Mouse (Mus musculus) induced T-regulatory cell, adult 2 months (primary cell): ENCODE data around the gene Oxct2a.
"Not testable (repeated sequence)": the region's sequence is repeated elsewhere in the genome, so short reads cannot be mapped to it uniquely, and the experiment has no call there.

Source experiments
- DNase-seq: peaks from one replicate; pipeline ENCODE4 v3.0.0-alpha.2; 2012; ENCODE audit warnings: low read depth

The Oxct2a gene

DNA sequence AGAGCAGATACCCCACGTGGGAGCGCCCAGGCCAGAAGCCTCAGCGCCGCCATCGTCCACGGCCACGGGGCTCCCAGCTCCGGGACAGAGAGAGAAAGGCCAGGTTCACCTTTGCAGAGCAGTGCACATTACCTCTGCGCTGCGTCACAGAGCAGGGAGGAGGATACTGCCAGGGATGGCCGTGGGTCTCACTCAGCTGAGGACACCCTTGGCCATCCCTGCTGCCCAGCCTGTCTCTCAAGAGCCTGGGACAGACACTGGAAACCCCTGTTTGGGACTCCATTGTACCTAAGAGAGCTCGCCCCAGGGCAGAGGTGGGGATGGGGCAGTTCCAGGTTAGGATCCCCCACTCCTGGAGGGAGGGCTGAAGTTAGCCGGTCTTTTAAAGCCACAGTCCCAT, at the start of gene Oxct2a:
Oxct2a (minus strand) TSS at position 101 of the 400 bp plus-strand sequence.
- DNase-seq, result no peak

DNA sequence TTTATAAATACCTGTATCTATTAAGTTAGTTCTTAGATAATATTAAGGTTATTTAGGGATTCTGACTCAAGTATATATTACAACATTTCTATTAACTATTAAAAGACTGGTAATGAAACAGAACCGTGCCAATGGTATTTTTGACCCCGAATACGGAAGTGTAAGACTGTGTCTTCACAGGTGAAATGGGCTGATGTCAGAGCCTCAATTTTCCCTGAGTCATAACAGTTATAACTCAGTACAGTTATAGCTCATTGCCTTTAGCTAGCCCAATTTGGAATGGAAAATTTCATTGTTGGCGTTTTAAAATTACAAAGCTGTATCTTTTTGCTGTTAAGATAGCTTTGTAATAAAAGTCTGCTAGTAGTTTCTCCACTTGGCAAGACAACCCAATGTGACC, 40.1 kb upstream of the Oxct2a start:
- no peak for DNase-seq

DNA sequence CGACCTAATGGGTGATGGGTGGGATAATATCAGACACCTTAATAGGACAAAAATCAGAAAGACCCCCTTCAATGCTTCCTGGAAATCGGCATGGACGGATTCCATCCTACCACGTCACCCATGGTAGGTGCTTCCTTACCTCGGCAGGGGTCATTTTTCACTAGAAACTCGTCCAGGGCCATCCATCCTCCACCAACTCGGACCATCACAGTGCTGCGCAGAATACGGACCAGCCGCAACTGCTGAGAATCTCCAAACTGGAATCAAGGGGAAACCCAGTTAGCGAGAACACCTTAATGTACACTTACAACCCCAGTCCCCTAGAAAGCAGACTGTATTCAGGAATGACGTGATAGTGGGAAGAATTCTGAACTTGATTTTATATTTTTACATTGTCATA, 37.3 kb upstream of the Oxct2a start:
- DNase-seq, result no peak

DNA sequence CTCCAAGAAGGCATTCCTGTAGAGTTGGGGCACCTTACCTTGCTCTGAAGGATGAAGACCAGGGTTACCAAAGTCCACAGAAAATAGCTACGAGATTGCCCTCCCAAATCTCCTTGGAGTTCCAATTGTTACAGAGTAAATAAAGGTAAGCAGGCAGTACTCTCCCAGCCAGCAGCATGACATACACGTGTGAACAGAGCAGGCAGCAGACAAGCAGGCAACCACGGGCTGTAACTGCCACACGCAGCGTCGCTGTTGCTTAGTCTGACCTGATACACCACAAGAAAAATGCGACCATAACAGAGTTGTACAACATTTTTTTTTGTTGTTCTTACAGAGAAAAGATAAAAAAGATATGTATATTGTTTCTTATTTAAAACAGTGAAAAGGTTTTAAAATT, 35.2 kb upstream of the Oxct2a start:
- no peak for DNase-seq

DNA sequence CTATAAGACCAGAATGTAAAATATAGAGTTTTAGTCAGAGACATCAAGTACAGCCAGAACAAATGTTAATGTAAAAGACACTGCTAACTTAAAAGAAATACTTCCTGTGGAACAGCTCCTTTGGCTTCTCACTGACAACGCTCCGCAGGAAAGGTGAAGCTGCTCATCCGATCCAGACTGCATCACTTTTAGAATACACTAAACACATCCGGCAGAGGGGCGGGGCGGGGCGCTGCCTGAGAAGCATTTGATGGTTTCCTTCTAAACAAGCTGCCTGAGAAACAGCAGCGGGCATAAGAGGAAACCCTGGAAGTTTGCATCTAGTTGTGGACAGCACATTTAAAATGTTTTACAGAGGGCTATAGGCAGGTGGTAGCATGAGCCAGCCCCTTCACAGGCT, 32.5 kb upstream of the Oxct2a start:
- DNase-seq, result no peak

DNA sequence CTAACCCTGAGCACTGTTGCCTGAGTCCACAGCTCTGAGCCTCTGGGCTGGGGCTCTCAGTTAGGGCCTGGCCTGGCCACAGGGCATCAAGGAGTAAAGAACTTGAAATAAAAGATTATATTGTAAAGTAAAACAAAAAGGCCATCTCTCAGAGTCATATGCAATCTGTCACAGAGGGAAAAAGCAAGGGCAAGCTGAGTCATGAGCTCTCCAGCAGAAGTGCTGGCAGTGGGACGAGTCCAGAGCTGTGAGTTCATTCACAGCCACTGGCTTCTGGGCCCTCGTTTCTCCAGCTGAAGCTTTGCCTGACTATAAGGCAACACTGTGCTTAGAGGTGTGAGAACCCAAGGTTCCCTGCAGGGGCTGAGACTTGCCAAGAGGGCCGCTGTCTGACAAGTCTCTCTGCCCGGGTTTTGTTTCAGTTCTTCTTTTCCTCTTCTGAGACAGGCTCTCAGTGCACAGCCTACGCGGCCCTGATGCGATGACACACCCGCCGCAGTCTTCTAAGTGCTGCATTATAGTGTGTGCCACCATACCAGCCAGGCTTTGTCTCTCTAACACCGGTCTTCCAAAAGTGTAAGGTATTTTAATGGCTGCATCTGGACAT, 29.9 kb upstream of the Oxct2a start:
- no peak for DNase-seq

DNA sequence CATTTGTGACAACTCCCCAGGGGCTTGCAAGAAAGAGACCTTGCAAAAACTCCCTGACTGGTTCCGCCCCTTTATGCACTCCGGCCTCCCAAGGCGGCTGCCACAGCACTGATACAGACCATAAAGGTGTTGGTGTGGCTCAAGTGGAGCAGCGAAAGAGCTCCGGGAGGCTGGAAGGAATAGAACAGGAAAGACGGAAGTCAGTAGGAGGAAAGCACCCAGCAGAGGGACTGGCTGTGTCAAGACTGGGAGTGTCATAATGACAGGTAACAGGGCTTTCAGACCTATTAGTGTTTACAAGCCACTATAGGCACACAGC, 20.0 kb upstream of the Oxct2a start:
- DNase-seq, result no peak

DNA sequence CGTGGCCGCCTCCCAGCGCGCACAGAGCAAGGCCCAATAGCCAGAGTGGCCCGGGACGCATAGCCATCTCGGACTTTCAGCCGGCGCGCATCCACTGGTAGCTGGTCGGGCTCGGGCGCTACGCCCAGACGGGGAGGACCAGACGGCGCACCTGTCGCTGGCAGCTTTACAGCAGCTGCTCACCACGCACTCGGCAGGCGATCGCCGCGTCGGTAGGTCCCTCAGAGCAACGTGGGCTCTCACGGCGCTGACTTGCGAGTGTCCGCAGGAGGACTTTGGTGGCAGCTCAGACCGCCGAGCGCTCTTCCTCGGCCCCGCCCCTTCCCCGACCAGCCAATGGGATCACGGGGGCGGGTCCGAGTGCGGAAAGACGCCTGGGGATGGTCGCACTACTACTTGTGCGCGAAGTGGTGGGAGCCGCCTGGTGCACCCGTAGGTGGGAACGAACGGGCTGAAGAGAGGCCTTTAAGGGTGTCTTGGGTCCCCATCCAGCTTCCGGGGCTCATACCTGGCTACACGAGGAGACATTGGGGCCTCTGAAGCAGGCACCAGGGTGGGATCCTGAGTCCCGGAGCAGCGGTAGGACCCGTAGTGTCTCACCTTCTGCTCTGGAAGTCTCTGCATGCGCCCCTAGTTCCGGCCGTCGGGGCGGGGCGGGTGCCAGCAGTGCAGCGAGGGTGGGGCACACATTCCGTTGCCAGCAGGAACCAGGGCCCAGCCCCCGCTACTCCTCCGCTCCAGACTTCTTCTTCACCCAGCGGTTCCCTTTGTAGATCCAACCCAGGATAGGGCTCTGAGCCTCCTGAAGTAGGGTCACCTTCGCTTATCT, 19.4 kb upstream of the Oxct2a start, which contains the start of gene Bmp8a:
Bmp8a (minus strand) TSS at position 611 of the 829 bp plus-strand sequence.
- peak; percentile 86 for DNase-seq

DNA sequence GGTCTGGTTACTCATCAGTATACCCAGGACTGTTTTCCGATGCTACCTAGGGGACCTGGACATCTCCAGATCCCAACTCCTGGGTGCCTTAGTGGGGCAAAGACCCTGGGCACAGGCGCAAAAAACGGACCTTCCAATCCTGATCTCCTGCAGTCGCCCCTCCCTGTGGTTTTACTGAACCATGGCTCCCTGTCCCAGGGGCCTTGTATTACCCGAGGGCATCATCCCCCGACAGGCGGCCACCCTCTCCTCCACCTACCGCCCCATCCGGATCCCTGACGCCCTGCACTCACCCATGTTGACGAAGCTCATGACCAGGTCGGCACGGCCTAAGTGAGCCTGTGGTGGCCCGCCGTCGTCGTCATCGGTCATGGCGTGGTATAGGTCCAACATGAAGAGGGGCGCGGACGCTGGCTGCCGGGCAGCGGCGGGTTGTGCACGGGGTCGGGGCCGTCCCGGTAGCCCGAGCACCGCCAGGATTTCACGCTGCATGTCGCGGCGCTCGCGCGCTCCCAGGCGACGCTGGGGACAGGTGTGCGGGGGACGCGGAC, 18.7 kb upstream of the Oxct2a start:
- no peak for DNase-seq

DNA sequence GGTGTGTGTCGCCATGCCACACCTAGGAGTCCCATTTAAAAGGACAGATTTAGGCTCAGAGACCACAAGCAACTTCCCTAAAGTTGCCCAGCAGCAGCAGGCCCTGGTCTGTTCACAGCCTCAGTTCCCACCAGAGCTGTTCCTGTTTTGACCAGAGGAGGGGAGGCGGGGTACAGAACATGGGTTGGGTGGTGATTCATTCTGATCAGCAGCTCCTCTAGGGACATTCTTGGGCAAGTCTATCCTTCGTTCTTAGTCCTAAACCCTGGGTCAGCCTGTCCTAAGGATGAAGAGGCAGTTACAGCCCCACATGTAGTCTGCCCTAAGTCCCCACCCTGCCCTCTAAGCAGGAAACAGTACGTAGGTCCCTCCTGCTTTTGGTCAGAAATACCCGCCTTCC, 16.8 kb upstream of the Oxct2a start:
- no peak for DNase-seq

DNA sequence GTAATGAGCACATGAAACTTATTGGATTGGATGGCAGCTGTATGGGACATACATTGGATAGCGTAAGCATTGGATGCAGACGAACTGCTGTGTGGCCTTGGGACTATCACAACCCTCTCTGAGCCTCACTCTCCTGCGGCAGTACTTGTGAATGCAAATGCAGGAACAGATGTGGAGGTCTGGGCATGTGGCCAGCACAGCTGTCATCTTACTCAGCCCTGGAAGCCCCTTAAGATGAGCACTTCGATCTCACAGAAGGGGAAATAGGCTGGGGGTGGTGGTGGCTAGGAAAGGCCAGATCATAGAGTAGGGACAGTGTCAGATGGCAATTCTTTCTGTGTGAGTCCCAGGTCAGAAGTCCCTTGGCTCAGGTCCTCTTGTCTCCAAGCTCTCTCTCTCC, 14.3 kb upstream of the Oxct2a start:
- no peak for DNase-seq

DNA sequence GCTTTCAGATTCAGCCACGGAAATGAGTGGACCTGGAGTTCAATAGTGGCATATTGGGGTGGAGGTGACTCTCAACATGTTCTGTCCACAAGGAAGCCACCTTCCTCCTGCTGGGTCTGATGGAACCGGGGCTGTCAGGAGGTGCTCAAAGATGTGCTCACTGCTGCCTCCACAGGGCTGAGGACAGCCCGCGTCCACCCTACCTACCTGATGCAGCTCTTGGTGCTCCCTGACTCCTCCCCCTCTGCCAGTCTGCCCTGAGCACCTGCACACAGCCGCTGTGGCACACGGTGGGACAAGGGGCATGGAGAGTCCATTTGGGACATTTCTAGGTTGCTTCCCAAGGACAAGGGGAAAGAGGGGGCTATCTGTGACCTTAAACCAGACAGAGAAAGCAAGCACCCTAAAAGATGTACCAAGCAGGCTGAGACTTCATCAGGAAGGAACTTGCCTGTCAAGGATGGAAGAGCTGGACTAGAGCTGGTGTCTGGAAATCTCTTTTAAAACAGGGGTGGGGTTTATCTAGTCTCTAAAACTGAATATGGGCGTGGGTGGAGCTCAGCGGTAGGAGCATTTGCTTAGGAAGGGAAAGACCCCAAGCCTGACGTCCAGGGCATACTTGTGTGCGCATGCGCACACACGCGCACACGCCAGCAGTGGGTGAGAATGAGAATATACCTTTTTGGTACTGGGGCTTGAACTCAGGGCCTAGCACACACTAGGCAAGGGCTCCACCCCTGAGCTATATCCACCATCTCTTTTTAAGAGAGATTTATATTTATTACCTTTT, 12.6 kb upstream of the Oxct2a start:
- no peak for DNase-seq

DNA sequence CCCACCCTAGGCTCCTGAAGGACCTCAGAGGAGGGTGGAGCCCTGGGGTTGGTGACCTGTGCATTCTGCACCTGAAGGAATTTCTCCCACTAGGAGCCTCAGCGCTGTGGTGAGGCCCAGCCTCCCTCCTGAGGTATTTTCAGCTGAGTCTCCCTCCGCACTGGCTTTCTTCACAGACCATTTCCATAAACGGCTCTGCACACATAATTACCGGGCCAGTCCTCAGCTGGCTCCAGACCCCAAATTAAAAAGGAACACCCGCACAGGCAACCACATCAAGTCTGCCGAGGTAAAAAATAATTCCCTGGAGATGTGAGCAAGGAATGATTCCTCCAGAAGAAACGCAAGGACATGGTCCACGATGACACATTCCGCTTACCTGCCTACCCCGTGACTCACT, 11.8 kb upstream of the Oxct2a start:
- DNase-seq, result not testable (repeated sequence)

DNA sequence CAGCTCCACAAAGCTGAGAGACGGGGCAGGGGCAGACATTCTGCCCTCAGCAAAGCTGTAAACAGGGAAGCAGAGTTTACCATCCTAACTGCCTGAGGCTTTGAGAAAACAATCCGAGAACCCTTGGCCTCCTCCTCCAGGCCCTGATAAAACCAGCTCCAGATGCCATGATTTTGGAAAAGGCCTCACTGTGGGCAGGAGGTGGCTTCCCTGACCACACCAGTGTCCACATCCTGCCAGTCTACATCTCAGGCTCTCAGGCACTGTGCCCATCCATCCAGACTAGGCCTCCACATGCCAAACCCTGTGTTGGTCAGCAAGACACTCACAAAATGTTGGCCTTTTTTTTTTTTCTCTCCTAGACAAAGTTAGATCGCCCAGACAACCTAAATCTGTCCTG, 10.7 kb upstream of the Oxct2a start:
- DNase-seq, result no peak

DNA sequence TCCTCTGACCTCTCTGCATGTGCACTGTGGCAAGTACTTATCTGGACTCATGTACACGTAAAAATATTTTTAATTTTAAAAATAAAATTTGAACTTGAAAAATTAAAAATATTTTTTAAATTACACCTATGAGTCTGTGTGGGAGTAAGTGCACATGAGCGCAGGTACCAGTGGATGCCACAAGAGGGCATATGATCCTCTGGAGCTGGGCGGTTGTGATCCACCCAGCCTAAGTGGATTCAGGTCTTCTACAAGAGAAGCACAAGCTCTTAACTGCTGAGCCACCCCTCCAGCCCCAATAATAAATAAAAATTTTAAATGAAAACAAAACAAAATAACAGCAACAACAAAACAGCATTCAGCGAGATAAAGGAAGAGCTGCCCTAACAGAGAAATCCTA, 9.7 kb upstream of the Oxct2a start:
- DNase-seq, result no peak

DNA sequence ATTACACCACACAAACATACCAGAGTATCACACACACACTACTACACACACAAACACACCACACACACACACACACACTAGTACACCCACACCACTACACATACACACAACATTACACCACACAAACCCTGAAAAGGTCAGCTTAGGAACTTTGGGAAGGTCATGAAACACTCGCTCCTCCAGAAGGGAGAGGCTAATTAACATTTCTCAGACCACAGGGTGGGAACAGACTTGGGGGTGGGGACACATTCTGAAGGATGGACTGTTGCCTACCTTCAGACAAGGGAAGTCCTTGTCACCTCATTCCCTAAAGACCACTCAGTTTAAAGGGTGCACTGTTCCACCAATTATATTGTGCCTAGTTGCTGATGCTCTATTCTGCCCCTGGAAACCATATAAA, 8.5 kb upstream of the Oxct2a start:
- not testable (repeated sequence) for DNase-seq

DNA sequence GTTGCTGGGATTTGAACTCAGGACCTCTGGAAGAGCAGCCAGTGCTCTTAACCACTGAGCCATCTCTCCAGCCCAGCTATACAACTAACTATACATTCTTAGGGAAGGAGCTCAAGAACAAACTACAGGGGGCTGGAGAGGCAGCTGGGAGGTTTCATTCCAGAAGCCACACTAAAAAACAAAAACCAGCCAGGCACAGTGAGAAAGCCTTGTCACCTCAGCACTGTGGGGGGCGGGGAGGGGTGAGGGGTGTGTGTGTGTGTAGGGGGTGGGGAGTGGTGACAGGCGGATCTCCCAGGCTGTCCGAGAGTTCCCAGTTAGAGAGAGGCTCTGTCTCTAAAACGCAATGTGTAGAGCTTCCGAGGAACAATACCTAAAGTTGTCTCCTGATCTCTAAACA, 7.9 kb upstream of the Oxct2a start:
- no peak for DNase-seq

DNA sequence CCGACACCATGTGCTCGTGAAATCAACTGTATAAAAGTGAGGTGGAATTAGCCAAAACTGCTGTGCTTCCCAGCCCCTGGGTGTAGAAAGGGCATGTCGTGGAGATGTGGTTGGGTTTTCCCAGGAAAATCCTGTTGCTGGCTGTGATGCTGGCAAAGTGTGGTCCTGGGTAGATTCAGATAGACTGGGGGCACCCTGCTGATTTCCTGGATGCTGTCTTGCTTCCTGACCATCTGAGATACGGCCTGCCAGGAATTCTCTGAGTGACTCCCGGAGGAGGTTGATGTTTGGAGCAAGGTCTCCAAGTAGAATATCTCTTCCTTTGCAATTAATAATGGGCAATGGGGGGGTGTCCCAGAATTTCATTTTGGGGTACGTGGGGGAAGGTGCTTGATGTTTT, 5.5 kb upstream of the Oxct2a start:
- no peak for DNase-seq

DNA sequence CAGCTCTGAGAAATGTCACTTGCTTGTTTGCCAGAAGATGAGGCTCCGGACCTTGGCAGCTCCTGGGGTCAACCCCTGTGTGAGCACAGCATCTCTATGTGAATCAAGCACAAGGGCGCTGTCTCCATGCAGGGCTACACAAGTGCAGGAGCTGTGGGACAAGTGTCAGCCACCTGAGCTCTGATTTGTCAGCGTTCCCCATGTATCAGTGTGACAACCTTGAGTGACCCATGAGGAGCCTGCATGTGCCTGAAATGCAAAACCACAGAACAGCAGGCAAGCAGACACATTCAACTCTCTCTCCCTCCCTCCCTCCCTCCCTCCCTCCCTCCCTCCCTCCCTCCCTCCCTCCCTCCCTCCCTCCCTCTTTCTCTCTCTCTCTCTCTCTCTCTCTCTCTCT, 4.2 kb upstream of the Oxct2a start:
- no peak for DNase-seq

DNA sequence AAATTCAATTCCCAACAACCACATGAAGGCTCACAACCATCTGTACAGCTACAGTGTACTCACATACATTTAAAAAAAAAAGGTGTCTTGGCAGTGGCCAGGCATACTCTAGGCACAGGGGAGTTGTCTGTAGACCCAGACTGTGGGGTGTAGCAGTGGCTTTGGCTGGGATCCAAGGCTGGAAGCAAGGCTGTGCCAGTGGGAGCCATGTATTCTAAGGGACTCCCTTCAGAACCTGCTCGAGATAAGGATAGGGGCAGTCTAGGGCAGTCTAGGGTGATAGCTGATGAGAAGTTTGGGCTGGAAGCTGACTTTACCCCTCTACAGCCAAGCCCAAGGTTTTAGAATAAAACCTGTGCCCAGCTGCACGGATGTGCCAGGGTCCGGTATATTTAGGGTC, 2.7 kb upstream of the Oxct2a start:
- DNase-seq, result no peak

DNA sequence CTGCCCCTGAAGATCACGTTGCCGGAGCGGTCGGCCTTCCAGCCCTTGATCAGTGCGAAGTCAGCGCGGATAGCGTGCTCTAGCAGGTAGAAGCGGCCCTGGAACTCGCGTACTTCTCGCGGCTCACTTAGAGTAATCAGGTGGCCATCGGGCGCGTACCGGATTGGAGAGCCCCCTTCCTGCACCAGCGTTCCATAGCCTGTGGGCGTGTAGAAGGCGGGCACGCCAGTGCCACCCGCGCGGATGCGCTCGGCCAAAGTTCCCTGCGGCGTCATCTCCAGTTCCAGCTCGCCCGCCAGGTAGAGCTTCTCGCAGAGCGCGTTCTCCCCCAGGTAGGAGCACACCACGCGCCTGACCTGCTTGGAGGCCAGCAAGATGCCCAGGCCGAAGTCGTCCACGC, 524 bp downstream of the Oxct2a start:
- not testable (repeated sequence) for DNase-seq

DNA sequence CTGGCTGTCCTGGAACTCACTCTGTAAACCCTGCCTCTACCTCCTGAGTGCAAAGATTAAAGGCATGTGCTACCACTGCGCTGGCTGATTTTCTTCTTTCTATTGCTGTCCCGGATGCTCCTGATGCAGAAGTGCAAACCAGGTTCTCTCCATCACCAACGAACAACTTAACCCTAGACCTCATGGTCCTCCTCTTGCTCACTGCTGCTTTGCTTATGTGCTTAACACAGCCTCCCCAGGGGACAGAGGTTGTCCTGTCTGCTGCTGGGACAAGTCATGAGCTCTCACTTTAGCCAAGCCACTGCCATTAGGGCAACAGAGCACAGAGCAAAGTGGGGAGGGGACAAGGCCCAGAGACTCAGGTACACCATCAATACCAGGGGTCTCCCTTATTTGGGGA, 8.9 kb downstream of the Oxct2a start:
- DNase-seq, result no peak

DNA sequence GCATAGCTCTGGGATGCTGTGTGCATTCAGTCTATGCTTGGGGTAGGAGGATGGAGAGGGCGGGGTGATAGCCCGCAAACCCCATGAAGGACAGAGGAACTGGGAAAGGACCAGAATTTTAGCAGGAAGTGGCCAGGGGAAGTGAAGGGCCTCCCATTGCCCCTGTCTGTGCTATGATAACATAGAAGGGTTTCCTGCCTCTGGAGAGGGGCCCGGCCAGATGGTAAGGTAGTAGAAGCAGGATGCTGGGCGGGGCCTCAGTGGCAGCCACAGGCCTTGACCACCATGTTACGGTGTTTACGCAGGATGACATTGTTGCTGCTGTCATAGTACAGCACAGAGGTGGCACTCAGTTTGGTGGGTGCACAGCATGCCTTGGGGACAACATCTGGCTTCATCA, 10.4 kb downstream of the Oxct2a start:
- peak; percentile 15 for DNase-seq
